ENCODE assay signal across 17 mouse cellular contexts in genomic region chr2:45787732-45788390, GRCm38 (mm10).
DNase-seq lines count a peak whose midpoint lies in the region; ATAC-seq and TF ChIP-seq lines count a peak whose summit lies in the region.
"Had no signal": no experiment of that assay in that cellular context is flagged by ENCODE, and none has a peak within 500 bp of the region (broad histone marks: within the 10 kb centered on the region; RNA-seq: fewer than 3 reads in every experiment).

No protein-coding gene starts in this region.

- peak; percentile 41; the same call in 1 of the 2 replicates for ATAC-seq in lung, embryonic 14.5 days (ENCODE audit: insufficient read depth)
- ATAC-seq in embryonic facial prominence, embryonic 11.5 days (replicated peaks; ENCODE audit: insufficient number of reproducible peaks, low FRiP score, low TSS enrichment, low read depth): no peak
- no peak for ATAC-seq in limb, embryonic 15.5 days (ENCODE audit: insufficient number of reproducible peaks, low FRiP score, low TSS enrichment, low read depth)
- no peak for ATAC-seq in forebrain, embryonic 11.5 days (replicated peaks; ENCODE audit: low FRiP score)
- ATAC-seq: activated CD4-positive, CD25-positive, alpha-beta regulatory T cell, adult 4 months; forebrain, embryonic 16.5 days; hindbrain, embryonic 16.5 days; liver, postnatal 0 days had no signal

- no peaks in the 10 kb centered on the region for H3K4me1 ChIP-seq in lung, embryonic 14.5 days (ENCODE audit: insufficient read depth)
- no peaks in the 10 kb centered on the region for H3K4me1 ChIP-seq in embryonic facial prominence, embryonic 11.5 days (ENCODE audit: control insufficient read depth, insufficient read depth, low read length)
- H3K4me1 ChIP-seq in limb, embryonic 15.5 days: peaks cover 5% of the 10 kb centered on the region; the same call in 1 of the 2 replicates
- peaks cover 6% of the 10 kb centered on the region; the same call in 1 of the 2 replicates for H3K4me1 ChIP-seq in forebrain, embryonic 11.5 days (replicated peaks; ENCODE audit: control insufficient read depth, insufficient read depth, low read length)

- no peaks in the 10 kb centered on the region for H3K27me3 ChIP-seq in lung, embryonic 14.5 days (ENCODE audit: insufficient read depth, low read length)
- H3K27me3 ChIP-seq in embryonic facial prominence, embryonic 11.5 days (ENCODE audit: control insufficient read depth, insufficient read depth, low read length): no peaks in the 10 kb centered on the region
- no peaks in the 10 kb centered on the region for H3K27me3 ChIP-seq in limb, embryonic 15.5 days
- no peaks in the 10 kb centered on the region for H3K27me3 ChIP-seq in forebrain, embryonic 11.5 days (ENCODE audit: control insufficient read depth, insufficient read depth, low read length)

- no peak overlapping the region for H3K27ac ChIP-seq in lung, embryonic 14.5 days (ENCODE audit: low read depth)
- H3K27ac ChIP-seq in embryonic facial prominence, embryonic 11.5 days (replicated peaks; ENCODE audit: low read depth, low read length): no peak overlapping the region
- no peak overlapping the region for H3K27ac ChIP-seq in limb, embryonic 15.5 days
- H3K27ac ChIP-seq in forebrain, embryonic 11.5 days (ENCODE audit: low read depth, low read length): no peak overlapping the region
- H3K27ac ChIP-seq: midbrain, embryonic 12.5 days had no signal

- 27% methylated on average over 16 of the region's 16 CpGs for WGBS in lung, embryonic 14.5 days
- 51% methylated on average over 16 of the region's 16 CpGs for WGBS in embryonic facial prominence, embryonic 11.5 days
- WGBS in limb, embryonic 15.5 days: 39% methylated on average over 16 of the region's 16 CpGs
- 61% methylated on average over 16 of the region's 16 CpGs for WGBS in forebrain, embryonic 11.5 days

- DNase-seq in cerebellum, postnatal 25 days: peak; percentile 67 to 71
- DNase-seq in cerebellum, adult 8-10 months: no peak
- DNase-seq in lung, embryonic 14.5 days: peak; percentile 45
- no peak for DNase-seq in lung, postnatal 25 days (ENCODE audit: low spot score)
- peak; percentile 15 for DNase-seq in embryonic facial prominence, embryonic 11.5 days (ENCODE audit: low spot score)
- DNase-seq in forebrain, embryonic 11.5 days (ENCODE audit: low spot score): no peak
- DNase-seq in frontal cortex, adult 2 months (ENCODE audit: extremely low spot score in 1 of 2, low spot score in 1 of 2): no peak
- DNase-seq: B cell, adult 2 months; gastrocnemius, postnatal 25 days; liver, postnatal 0 days; right cerebral cortex, postnatal 14 days; thymus, postnatal 4 days had no signal

- no peak for TF ChIP-seq CTCF in lung, embryonic 14.5 days (IDR thresholded peaks at IDR 0.05; ENCODE audit: low read depth)

- H3K36me3 ChIP-seq in lung, embryonic 14.5 days (ENCODE audit: insufficient read depth): no peaks in the 10 kb centered on the region
- no peaks in the 10 kb centered on the region for H3K36me3 ChIP-seq in embryonic facial prominence, embryonic 11.5 days (replicated peaks; ENCODE audit: control insufficient read depth, insufficient read depth, low read depth, low read length)
- no peaks in the 10 kb centered on the region for H3K36me3 ChIP-seq in limb, embryonic 15.5 days
- no peaks in the 10 kb centered on the region for H3K36me3 ChIP-seq in forebrain, embryonic 11.5 days (ENCODE audit: control insufficient read depth, insufficient read depth, low read length)
- H3K36me3 ChIP-seq: midbrain, embryonic 12.5 days had no signal

- H3K9me3 ChIP-seq in lung, embryonic 14.5 days (ENCODE audit: low read depth, low read length): no peaks in the 10 kb centered on the region
- H3K9me3 ChIP-seq in embryonic facial prominence, embryonic 11.5 days (replicated peaks; ENCODE audit: control insufficient read depth, low read length): no peaks in the 10 kb centered on the region
- H3K9me3 ChIP-seq in limb, embryonic 15.5 days: no peaks in the 10 kb centered on the region
- no peaks in the 10 kb centered on the region for H3K9me3 ChIP-seq in forebrain, embryonic 11.5 days (ENCODE audit: control insufficient read depth, low read length)
- H3K9me3 ChIP-seq: midbrain, embryonic 12.5 days had no signal

- peak overlapping the region; percentile 42 for H3K4me2 ChIP-seq in lung, embryonic 14.5 days
- H3K4me2 ChIP-seq in embryonic facial prominence, embryonic 11.5 days (ENCODE audit: low read depth, low read length): no peak overlapping the region; the same call in 1 of the 2 replicates
- peak overlapping the region; percentile 14; the same call in 1 of the 2 replicates for H3K4me2 ChIP-seq in limb, embryonic 15.5 days
- H3K4me2 ChIP-seq in forebrain, embryonic 11.5 days (ENCODE audit: low read depth, low read length, severe bottlenecking): no peak overlapping the region
- H3K4me2 ChIP-seq: midbrain, embryonic 12.5 days had no signal

- H3K9ac ChIP-seq in lung, embryonic 14.5 days: no peak overlapping the region
- no peak overlapping the region for H3K9ac ChIP-seq in embryonic facial prominence, embryonic 11.5 days (replicated peaks; ENCODE audit: low read length)
- H3K9ac ChIP-seq in limb, embryonic 15.5 days: no peak overlapping the region
- no peak overlapping the region for H3K9ac ChIP-seq in forebrain, embryonic 11.5 days (ENCODE audit: low read length)
- H3K9ac ChIP-seq: liver, postnatal 0 days; midbrain, embryonic 12.5 days had no signal

- H3K4me3 ChIP-seq in lung, embryonic 14.5 days (ENCODE audit: low read depth, low read length): no peak overlapping the region
- no peak overlapping the region for H3K4me3 ChIP-seq in embryonic facial prominence, embryonic 11.5 days (ENCODE audit: low read depth, low read length)
- no peak overlapping the region for H3K4me3 ChIP-seq in limb, embryonic 15.5 days
- H3K4me3 ChIP-seq in forebrain, embryonic 11.5 days (ENCODE audit: low read depth, low read length): no peak overlapping the region
- H3K4me3 ChIP-seq: midbrain, embryonic 12.5 days had no signal

Comparison
In these comparisons a context has a peak if more than half of its experiments do, and no peak if none do; other contexts are left out.
1. DNase-seq: peak in cerebellum, postnatal 25 days (2 of 2), lung, embryonic 14.5 days (single experiment) and embryonic facial prominence, embryonic 11.5 days (single experiment); none in cerebellum, adult 8-10 months (single experiment), lung, postnatal 25 days (single experiment), forebrain, embryonic 11.5 days (single experiment) and frontal cortex, adult 2 months (0 of 2).
2. H3K4me2 ChIP-seq: peak in lung, embryonic 14.5 days (single experiment) and limb, embryonic 15.5 days (single experiment); none in embryonic facial prominence, embryonic 11.5 days (single experiment) and forebrain, embryonic 11.5 days (single experiment).